Mouse (Mus musculus) cerebellum, adult 2 months (tissue): Measurements from ENCODE around the gene Fgf12. TPM values are rescaled to one million over a fixed set of nuclear protein-coding genes. Genes with fewer than 3 reads are reported as not detected.
A peak's percentile ranks its signal among the peaks of the same experiment; 100 is the strongest.

ENCODE experiments used
- DNase-seq, 2 experiments: peaks; one replicate each; pipeline ENCODE4 v3.0.0; 2021
- H3K27ac ChIP-seq: fragments of 200-500 bp; 2 replicates; pipeline ENCODE4 v1.5.1; 2012; ENCODE audit warnings: low read length, control low read depth, inconsistent platforms; ENCODE audit not compliant: insufficient read depth
- H3K27me3 ChIP-seq: fragments of 200-500 bp; 2 replicates; pipeline ENCODE4 v1.6.1; 2012; ENCODE audit warnings: inconsistent platforms, mild to moderate bottlenecking, low read length, moderate library complexity; ENCODE audit not compliant: control insufficient read depth, insufficient read depth
- H3K4me1 ChIP-seq: fragments of 200-500 bp; 2 replicates; pipeline ENCODE4 v1.6.1; 2011; ENCODE audit warnings: low read length; ENCODE audit not compliant: control insufficient read depth, insufficient read depth
- H3K4me3 ChIP-seq: fragments of 200-500 bp; replicated peaks from 2 replicates; pipeline ENCODE3; 2011; ENCODE audit warnings: mild to moderate bottlenecking, low read depth, low read length, control low read depth; ENCODE audit not compliant: insufficient read depth
- CTCF ChIP-seq: fragments of 200-500 bp; IDR thresholded peaks from 2 replicates; pipeline ENCODE4 v1.5.1; 2011; ENCODE audit warnings: low read depth, mild to moderate bottlenecking, control low read depth, low read length, moderate library complexity, borderline replicate concordance; ENCODE audit not compliant: insufficient read depth
- POLR2A ChIP-seq: fragments of 200-500 bp; IDR thresholded peaks from 2 replicates; pipeline ENCODE4 v1.6.1; 2011; ENCODE audit warnings: low read length, control low read depth, borderline replicate concordance; ENCODE audit not compliant: insufficient read depth
- WGBS: fragments of 180-500 bp; shearing (Covaris S2); methylation state at CpG from one replicate; pipeline ENCODE4 v1.1.7; 2018; 5-methylcytosine and 5-hydroxymethylcytosine counted together
- polyA plus RNA-seq: library from polyadenylated mRNA; depleted of rRNA; stranded (reverse); fragments of >200 nt; gene quantifications from 2 replicates; pipeline ENCODE4 v1.2.3, GENCODE M21; 2012

Fgf12 gene
- polyA plus RNA-seq, 1 experiment: 125 TPM

GRCm38 (mm10) chr16:28706623-28707022 is 46.2 kb downstream of the Fgf12 start:
- H3K27ac ChIP-seq: no peak overlapping the region
- DNase-seq: no peak
- no peaks in the 10 kb centered on the region for H3K27me3 ChIP-seq
- no peak for TF ChIP-seq CTCF
- TF ChIP-seq POLR2A: no peak
- H3K4me3 ChIP-seq: no peak overlapping the region
- H3K4me1 ChIP-seq: no peaks in the 10 kb centered on the region
- 69% methylated on average over 3 of the region's 3 CpGs for WGBS

- Histone ChIP-seq H3K4me1 (peaks cover 10% of the 10 kb centered on the region; the same call in 1 of the 2 replicates), H3K27me3 (no peaks in the 10 kb centered on the region), H3K27ac (0 out of 2 replicates have a peak overlapping the region, but pooled peaks have one; percentile 11), H3K4me3 (no peak overlapping the region)
- WGBS: 4% methylated on average over 4 of the region's 4 CpGs
- DNase-seq: peak; percentile 29 to 56
- no peak for TF ChIP-seq POLR2A
- no peak for TF ChIP-seq CTCF
Measured at GRCm38 (mm10) chr16:28700346-28700745, 52.5 kb downstream of the Fgf12 start.

DNA sequence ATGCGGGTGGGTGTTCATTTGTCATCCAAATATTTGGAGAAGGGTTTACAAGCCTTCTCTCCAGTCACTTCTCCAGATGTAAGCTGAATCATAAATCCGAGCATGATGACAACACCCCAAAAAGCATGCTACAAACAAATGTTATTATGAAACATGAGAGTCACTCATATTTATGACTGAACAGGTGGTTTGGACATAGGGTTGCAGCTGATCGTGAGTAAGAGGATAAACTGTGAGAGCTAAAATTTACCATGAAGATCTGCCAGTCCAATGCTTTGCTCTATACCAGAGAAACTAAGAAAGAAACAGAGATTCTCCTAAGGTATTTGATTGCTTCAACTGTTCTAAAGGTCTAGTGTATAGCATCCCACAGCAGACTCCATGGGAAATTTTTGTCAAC is 56.0 kb downstream of the Fgf12 start:
- TF ChIP-seq CTCF (no peak), POLR2A (no peak)
- Histone ChIP-seq H3K4me1 (peaks cover 10% of the 10 kb centered on the region; the same call in 1 of the 2 replicates), H3K27ac (no peak overlapping the region), H3K27me3 (no peaks in the 10 kb centered on the region), H3K4me3 (no peak overlapping the region)
- WGBS: 72% methylated on average over 3 of the region's 3 CpGs
- no peak for DNase-seq

DNA sequence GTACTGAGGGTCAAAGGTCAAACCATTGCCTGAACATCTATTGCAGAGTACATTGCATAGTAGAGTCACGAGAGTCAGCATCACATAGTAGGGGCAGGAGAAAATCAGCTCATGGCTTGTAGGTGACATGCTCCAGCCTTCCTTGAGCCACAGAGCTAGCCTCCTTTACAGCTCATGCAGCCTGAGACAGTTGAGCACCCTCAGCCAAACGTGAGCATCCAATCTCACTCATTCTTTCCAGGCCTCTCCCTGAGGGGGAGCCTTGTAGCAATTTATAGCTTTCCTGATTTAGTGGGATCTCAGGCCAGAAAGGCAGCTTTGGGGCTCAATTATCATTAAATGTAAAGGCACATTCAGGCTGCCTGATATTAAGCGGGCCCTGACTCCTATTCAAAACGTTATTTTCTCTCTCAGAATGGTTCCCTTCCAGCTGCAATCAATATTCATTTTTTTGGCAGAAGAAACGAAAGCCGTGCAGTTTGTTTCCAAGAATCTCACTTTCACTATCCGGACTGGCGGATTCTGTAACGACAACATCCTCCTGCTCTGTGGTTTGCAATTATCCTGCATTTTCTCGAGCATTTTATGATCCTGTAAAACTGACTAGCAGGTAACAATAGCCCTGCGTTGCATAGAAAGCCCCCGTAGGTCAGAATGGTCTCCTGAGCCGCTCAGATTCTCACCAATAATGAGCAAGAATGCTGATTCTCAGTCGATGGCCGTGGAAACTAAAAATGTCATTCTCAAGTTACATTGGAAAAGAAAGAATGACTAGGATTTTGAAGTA is 58.6 kb downstream of the Fgf12 start:
- TF ChIP-seq CTCF (no peak), POLR2A (no peak)
- Histone ChIP-seq H3K4me1 (peaks cover 5% of the 10 kb centered on the region; the same call in 1 of the 2 replicates), H3K27me3 (no peaks in the 10 kb centered on the region), H3K27ac (no peak overlapping the region), H3K4me3 (no peak overlapping the region)
- 65% methylated on average over 15 of the region's 15 CpGs for WGBS
- no peak for DNase-seq

- WGBS: 17% methylated on average over 9 of the region's 9 CpGs
- H3K4me3 ChIP-seq: no peak overlapping the region
- H3K4me1 ChIP-seq: peaks cover 7% of the 10 kb centered on the region
- H3K27ac ChIP-seq: peak overlapping the region; percentile 59; the same call in 1 of the 2 replicates
- peak; percentile 47 to 70 for DNase-seq
- TF ChIP-seq POLR2A (no peak), CTCF (no peak)
- H3K27me3 ChIP-seq: no peaks in the 10 kb centered on the region
Measured at GRCm38 (mm10) chr16:28688861-28689385, 63.9 kb downstream of the Fgf12 start.

GRCm38 (mm10) chr16:28681625-28682024 is 71.2 kb downstream of the Fgf12 start:
- TF ChIP-seq POLR2A: no peak
- TF ChIP-seq CTCF: no peak
- H3K4me1 ChIP-seq: peaks cover 3% of the 10 kb centered on the region; the same call in 1 of the 2 replicates
- 79% methylated on average over 3 of the region's 3 CpGs for WGBS
- no peak for DNase-seq
- no peak overlapping the region for H3K4me3 ChIP-seq
- no peak overlapping the region for H3K27ac ChIP-seq
- no peaks in the 10 kb centered on the region for H3K27me3 ChIP-seq

DNA sequence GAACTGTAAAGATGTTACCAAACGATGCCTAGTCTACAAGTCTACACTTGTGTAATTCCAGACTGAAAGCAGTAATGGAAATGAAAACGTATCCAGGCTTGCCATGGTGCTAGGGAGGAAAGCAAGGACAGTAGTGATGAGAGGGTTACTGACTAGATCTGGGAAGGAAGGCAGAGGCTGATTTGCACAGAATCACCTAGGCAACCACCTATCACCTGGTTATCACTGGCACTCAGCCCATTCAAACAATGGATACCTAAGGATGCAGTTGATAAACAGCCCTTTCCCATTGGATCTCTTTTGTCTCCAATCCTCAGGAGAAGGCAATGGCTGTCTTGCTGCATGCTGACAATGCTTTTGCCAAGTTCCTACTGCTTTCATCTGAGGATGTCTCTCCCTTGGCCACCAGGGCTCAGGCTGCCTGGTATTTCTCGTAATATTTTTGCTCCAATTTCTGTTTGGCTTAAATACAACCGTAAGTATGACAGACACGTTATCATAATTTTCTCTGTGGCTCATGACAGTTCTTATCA is 84.0 kb downstream of the Fgf12 start:
- peak; percentile 12; the same call in 1 of the 2 replicates for TF ChIP-seq CTCF
- no peak for TF ChIP-seq POLR2A
- Histone ChIP-seq H3K27me3 (no peaks in the 10 kb centered on the region), H3K27ac (no peak overlapping the region), H3K4me1 (peaks cover 4% of the 10 kb centered on the region; the same call in 1 of the 2 replicates), H3K4me3 (no peak overlapping the region)
- peak in 1 of 2 experiments; percentile 40 for DNase-seq
- 30% methylated on average over 5 of the region's 5 CpGs for WGBS
